Mouse (Mus musculus) layer of hippocampus, adult 8-10 months (tissue): ENCODE results near the gene Sqstm1. TPM values are rescaled to one million over a fixed set of nuclear protein-coding genes. Genes with fewer than 3 reads are reported as not detected.
A peak's percentile ranks its signal among the peaks of the same experiment; 100 is the strongest.

Experiments used
- DNase-seq, 2 experiments: peaks; one replicate each; pipeline ENCODE4 v3.0.0; 2022; ENCODE audit warnings: low spot score in 2 of 2
- total RNA-seq, 4 experiments: library from RNA; stranded (reverse); gene quantifications; 2 replicates each; pipeline ENCODE4 v1.2.4; 2022

Gene Sqstm1
- total RNA-seq, result 100 to 1,000 TPM; 473 to 497 (median 477) TPM

DNA sequence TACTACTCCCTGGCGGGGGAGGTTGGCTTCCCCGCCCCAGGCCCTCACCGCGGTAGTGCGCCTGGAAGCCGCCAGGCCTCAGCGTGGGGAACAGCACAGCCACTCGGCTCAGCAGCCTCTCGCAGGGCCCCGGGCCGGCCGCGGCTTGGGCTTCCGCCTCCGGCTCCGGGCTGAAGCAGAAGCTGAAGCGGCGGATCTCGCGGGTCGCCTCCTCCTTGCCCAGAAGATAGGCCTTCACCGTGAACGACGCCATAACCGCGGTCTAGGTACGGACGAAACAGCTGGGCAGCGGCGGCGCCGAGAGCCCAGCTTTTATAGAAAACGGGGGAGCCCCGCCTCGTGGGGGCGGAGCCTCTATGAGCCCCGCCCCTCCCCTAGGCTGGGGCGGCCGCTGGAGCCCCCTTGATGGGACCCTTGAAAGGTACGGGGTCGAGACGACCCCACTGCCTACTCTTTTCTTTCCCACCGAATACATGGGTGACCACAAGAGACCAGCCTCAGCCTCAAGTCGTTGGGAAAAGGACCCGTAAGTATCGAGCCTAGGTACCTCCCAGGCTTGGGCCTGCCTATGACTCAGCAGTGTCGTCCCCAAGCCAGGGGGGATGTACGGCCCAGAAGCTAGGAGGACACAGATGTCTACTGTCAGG, at the start of gene Sqstm1, which contains the start of gene Mgat4b:
TSS of gene Sqstm1 (minus strand) at position 323 of the 647 bp plus-strand sequence.
TSS of gene Mgat4b (plus strand) at position 386 of the 647 bp plus-strand sequence.
- DNase-seq, result peak; percentile 66 to 79

DNA sequence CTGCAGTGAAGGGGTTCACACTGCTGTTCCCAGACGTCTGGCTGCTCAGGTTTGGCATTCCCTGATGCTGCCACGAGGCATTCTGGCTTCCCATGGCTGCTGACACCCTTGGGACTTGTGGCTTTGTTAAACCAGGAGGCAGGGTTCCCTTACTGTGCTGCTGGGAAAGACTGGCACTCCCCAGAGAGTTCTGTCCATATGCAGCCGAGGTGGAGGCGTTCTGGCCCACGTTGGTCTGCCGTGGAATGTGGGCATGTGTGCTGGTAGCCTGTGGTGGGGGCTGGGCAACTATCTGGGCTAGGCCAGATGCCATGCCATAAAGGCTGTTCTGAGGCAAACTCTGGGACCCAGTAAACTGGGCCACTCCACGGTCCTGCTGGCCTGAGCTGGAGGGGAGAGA, 47.7 kb upstream of the Sqstm1 start:
- peak in 1 of 2 experiments; percentile 64 for DNase-seq

DNA sequence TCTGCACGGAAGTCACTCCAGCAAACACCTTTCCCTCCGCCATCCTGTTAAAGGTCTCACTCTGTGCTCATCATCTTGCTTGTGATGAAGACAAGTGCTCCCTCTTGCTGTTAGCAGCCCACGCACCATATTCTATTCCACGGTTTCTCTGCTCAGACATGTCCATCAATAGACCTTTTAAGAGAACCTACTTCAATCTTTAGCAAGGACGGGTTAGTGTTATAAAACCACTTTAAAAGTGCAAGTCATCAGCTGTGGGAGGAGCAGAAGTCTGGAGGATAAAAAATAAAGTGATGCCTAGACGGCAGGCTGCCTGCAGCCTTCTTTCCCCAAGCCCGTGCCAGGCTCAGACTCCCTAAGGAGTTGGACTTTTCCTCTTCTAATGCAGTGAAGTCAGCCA, 46.0 kb upstream of the Sqstm1 start:
- DNase-seq, result no peak

DNA sequence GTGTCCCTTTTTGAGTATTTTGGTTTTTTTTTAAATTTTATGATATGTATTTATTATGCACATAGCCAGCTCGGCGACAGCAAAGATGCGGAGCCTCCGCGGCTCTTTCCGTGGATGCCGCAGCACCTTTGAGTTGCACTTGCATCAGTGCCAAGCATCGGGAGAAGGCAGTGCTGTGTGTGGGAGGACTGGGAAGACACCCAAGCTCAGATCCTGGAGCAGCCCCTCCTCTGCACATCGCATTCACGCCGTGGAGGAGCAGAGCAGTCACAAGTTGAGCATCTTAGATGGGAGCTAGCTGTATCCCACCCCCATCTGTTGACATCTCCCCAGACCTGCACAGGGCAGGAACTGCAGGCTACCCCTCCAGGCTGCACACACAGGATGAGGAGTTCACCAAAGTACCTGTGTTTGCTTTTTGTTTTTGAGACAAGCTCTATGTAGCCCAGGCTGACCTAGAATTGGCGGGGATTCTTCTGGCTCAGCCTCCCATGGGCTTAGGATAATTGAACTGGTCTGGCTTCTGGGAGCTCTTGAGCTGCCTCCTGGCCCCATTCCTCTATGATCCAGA, 43.5 kb upstream of the Sqstm1 start:
- peak; percentile 77 to 81 for DNase-seq

DNA sequence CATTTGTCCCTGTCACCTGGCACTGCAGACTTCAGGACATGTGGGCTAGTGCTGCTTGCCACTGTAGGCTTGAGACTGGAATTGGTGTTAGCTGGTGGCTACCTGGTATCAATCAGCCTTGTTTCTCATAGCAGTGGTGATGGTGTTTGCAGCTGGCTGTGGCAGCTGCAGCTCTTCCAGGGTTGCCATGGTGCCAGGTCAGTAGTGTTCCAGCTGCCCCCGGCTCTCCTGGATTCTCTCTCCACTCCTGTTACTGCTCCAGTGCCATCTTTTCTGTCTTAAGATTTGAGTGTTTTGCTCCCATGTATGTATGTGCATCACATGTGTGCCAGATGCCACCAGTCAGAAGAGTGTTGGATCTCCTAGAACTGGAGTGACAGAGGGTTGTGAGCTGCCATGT, 42.8 kb upstream of the Sqstm1 start:
- DNase-seq, result no peak

DNA sequence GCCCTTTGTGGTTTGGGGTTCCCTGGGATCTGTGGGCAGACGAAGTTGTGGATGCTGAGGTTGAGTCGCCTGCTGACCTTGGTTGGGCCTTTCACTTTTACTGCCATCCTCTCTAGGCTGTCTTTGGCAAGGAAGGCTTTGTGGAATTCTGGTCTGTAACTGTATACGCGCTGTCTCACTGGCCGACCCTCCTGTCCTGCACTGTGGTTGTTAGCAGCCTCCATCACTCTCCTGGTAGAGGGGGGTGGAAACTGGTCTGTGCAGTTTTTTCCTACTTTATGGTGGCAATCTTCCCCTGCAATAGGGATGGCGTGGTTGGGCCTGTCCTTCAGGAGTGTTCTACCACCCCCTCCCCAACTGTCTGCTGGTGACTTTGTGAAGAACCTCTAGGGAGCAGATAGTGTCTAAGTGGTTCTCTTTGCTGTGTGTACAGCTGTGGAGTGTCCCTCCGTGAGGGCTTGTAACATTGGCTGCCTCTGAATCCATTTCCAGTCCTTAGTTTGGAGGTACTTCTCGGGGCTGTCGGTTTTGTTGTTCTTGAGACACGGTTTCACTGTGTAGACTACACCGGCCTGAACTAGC, 42.1 kb upstream of the Sqstm1 start:
- no peak for DNase-seq

DNA sequence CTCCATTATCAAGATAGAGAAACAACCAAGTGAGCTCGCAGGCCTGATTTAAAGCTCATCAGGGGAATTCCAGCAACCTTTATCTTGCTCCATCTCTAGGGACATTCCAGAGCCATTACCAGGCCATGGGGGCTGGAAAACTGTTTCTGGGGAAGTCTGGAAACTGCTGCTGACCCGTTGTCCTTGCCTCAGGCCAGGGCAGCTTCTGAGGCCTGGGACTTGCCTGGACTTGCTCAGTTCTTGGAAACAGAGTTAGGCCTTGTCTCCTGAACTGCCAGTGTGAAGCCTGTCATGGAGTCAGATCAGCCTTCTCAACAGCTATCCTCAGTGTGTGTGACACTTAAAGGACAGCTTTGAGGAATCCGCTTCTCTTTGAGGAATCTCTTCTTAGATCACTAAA, 41.5 kb upstream of the Sqstm1 start:
- DNase-seq, result no peak

DNA sequence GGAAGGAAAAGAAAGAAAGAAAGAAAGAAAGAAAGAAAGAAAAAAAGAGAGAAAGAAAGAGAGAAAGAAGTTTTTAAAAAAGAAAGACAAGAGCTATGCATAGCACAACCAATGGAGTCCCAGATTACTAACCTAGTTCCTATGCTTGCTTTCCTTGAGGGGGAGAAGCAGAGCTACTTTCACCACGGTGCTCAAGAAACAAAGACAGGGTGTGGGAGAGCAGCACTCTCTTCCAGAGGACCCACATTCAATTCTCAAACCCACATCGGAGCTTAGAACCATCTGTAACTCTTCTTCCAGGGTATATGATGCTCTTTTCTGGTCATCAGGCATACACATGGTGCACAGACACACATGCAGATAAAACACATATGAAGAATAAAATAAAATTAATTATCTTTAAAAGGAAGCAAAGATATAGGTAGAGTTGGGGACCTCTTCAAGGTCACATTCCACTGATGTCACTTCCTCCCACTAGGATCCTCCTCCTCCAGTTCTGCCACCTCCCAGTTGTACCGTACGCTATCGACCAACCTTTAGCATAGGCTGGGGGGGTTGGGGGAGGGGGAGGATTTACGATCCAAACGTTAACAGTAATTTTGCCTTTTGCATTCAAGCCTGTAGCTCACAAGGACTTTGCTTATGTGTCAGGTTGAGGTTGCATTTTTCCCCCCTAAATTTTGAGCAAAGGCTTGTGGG, 38.0 kb upstream of the Sqstm1 start:
- no peak for DNase-seq

DNA sequence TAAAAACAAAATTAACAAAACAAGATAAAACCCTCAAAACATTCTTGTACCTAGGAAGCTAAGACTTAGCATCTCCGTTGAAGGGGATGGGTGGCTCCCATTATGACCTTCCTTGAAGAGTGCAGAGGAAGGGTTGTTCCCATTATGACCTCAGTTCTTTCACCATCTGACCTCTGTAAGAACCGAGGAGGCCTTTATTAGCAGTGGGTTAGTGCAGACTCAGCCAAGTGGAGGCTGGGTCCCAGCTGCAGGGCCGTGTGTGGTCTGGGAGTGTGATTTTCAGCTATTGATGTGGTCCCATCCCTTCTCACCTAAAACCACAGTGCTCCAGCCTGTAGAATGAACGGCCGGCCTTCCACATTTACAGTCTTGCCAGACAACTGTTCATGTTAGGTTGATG, 34.6 kb upstream of the Sqstm1 start:
- no peak for DNase-seq

DNA sequence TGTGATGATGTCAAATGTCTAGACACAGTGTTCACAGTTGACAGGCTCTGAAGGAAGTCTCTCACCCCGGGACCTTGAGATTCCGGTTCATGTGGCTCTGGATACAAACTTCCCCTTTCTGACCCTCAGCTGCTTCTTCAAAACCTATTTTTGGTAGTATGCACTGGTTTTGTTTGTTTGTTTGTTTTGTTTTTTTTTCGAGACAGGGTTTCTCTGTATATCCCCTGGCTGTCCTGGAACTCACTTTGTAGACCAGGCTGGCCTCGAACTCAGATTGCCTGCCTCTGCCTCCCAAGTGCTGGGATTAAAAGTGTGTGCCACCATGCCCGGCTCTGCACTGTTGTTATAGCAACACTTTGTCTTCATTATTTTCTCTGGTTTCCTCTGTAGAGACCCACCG, 33.3 kb upstream of the Sqstm1 start:
- no peak for DNase-seq

DNA sequence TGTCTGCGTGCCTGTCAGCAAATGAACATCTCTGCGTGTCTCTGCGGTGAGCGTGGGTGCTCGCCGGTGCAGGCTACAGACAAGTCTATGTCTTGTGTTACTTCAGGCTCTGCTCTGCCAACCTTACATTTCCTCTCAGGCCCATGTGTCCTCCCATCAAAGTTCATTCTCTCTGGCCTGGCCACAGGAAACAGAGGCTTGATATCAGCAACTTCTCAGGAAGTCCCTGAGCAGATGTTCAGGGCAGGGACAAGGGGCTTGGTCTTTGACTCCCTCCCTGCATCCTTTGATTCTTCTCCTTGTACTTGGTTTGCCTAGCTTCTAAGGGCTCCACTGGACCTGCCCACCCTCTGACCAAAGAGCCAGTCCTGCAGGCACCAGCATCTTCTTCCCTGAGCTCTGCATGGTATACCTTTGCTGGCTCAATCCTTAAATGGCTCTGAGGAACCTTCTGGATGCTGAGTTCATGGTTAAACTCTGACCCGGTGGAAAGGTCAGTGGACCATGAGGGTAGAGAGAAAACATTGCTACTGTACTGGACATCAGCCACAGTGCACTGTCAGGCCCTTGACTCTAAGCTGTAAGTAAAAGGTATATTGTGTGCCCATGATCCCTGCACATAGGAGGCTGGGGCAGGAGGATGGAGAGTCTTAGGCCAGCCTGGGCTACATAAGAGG, 29.7 kb upstream of the Sqstm1 start:
- no peak for DNase-seq

DNA sequence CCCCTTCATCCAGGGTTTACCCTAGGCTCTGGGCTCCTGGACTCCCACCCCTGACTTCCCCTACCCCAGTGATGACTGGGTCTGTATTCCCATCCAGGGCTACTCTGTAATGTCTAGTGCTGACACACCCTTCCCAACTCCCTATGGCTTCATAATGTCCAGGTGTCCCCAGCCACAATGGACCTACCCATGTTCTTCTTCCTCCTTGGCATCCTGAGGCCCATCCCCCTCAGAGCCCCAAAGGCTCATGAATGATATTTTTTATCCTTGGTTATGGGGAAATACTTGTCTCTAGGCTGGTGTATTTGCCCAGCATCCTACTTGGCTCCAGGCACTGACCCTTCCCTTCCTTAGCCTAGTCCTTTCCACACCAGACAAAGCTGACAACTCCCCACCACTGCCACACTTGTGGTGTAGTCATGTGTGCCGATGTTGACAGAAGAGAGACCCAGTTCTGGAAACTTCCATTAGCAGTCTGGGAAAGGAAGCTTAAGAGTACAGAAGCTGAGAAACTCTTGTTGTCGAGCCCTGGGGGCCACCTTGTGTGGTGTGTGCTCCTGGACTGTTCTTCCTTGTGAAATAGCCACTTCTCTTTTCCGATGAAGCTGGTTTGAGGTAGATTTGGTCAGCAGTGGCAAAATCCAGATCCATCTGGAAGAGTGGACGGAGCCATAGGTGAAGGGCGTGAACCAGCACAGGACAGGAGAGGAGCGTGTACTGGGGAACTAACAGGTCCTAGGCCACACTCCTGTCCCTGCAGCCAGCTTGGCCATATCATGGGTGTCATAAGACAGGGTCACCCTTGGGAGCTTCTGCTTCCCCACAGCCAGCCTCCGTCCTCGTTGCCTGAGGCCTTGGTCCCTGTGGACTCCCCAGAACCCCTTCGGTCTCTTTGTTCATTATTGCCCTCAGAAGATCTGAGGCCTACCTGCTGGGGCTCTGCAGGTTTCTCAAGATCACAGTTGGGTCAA, 28.5 kb upstream of the Sqstm1 start:
- DNase-seq, result no peak

DNA sequence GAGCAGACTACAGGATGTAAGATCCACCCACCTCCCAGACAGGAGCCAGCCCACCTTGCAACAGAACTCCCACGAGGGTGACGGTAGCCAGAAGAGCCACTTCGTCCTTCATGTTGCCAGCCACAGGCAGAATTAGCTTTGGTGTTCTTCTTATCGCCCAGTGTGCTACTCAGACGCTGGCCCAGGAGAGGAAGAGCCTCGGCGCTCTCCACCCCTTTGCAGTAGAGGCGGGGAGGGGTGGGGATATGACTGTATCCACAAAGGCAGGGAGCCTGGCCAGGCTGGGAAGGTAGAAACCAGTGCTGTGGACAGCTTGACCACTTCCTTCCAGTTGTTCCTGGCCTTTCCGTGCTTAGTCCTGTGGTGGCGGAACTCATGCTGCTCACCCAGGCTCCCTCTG, 27.7 kb upstream of the Sqstm1 start, which contains the start of gene Ltc4s:
TSS of gene Ltc4s (minus strand) at position 293 of the 400 bp plus-strand sequence.
- no peak for DNase-seq

DNA sequence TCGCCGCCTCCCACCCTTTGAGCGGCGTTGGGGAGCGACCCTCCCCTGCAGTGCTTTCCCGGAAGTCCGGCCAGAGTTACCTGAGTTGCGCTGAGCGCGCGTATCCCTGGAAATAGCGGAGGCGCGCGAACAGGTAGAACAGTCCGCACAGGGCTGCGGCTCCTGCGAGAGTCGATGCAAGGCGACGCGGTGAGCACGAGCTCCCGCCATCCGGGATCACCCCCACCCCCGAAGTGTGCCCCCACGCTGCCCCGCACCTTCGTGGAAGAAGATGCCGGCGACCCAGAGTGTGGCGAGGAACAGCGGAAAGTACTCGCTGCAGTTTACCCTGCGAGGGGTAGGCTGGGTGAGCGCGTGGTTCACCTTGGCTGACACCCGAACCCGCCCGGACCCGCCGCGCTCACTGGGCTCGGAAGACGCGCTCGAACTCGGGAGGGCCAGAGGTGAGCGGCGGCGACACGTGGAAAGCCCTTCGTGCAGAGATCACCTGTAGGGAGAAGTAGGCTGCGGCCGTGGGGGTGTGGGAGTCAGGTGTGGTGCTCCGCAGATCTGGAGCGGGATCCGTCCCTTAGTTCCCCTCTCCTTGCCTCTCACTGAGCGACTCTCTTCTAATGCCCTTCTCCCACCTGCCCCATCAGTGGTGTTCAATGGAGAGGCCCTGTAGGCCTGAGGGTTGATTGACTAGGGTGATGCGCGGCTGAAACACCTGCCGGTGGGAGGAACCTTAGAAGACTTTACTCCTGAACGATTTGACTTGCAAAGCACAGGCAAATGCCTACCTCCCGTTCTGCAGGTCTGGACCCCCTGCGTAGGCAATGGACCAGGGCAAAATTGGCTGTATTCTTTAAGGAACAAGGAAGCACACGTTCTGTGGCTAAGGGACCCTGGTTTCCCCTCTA, 26.6 kb upstream of the Sqstm1 start:
- DNase-seq, result no peak

DNA sequence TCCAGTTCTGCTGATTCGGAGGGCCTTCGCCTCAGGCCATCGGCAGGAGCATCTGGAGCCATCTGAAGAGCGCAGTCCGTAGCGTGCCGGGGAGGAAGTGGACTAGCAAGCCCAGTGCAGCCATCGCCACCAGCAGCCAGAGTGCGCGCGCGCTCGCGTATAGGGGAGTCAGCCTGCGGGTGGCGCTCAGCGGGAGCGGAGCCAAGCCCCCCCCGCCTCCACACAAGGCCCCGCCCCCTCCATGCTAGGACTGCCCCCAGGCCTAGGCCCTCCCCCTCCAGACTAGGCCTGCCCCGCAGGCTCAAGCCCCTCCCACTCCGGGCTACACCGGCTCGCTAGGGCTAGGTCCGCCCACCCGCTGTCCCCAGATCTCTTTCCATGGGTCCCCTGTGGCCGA, 25.9 kb upstream of the Sqstm1 start:
- DNase-seq, result peak in 1 of 2 experiments; percentile 73

DNA sequence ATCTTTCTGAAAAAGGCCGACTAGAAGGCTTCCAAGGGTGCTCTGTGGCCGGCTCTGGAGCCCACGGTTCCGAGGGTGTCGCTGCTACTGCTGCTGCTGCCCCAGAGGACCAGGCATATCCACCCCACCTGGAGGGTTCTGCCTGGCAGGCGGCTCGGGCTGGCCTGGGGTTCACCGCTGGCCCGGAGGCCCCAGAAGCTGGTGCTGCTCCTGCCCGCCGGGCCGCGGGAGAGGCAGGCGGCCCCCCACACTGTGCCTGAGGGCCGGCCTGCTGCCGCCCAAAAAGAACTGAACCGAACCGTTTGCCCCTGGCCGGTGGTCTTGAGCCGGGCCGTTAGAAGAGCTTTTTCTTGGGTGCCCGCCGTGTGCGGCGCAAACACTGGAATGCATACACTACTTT, 24.0 kb upstream of the Sqstm1 start:
- DNase-seq, result no peak

DNA sequence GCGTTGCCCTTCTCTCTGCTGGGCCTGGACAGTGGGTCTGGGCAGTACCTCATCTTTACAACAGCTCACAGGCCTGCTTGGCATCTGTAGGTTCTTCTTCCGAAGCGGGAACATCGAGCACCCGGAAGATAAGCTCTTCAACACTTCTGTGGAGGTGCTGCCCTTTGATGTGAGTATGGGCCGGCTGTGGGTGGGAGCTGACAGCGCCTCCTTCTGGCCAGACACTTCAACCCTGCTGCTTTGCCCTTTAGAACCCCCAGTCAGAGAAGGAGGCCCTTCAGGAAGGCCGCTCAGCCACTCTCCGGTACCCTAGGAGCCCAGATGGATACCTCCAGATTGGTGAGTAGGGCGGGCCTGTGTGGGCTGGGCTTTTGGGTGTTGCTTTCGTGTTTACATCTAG, 23.4 kb upstream of the Sqstm1 start:
- no peak for DNase-seq

DNA sequence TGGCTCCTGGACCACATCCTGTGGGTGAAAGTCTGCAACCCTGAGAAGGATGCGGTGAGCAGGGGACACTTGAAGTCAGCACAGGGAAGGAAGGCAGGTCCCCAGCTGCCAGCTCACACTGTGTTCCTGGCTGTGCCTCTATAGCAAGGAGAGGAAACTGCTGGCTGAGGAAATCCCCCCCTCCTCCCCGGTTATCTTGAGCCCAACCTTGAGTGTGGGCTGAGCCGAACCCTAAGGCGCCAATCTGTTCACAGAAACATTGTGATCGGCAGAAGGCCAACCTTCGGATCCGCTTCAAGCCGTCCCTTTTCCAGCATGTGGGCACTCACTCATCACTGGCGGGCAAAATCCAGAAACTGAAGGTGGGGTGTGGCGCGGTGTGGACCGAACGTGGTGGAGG, 22.4 kb upstream of the Sqstm1 start:
- no peak for DNase-seq

DNA sequence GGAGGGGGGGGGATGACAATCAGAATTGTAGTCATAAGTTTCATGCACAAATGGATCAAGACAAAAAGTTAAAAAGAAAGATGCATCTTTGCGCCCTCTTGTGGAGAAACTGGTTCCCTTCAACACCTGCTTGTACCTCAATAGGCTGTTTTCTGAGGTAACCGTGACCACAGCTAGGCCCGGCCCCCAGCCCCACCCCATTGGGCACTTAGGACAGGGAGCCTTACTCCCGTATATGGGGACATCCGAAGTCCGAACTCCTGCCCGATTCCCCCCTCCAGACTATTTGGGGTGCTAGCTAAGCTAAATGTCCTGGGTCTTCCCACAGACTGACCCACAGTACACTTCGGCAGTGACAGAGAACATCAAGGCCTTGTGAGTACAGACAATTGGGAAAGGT, 20.8 kb upstream of the Sqstm1 start:
- DNase-seq, result peak in 1 of 2 experiments; percentile 63
